14 mouse cellular contexts compared by ENCODE assay signal in genomic region chr1:136953444-136954107, GRCm38 (mm10). TPM values are rescaled to one million over a fixed set of nuclear protein-coding genes. Genes with fewer than 3 reads are reported as not detected.
DNase-seq lines count a peak whose midpoint lies in the region; ATAC-seq and TF ChIP-seq lines count a peak whose summit lies in the region.
"Had no signal": no experiment of that assay in that cellular context is flagged by ENCODE, and none has a peak within 500 bp of the region (broad histone marks: within the 10 kb centered on the region; RNA-seq: fewer than 3 reads in every experiment).

No protein-coding gene starts in this region.

- H3K9ac ChIP-seq in hindbrain, embryonic 14.5 days: no peak overlapping the region
- no peak overlapping the region; the same call in 1 of the 2 replicates for H3K9ac ChIP-seq in intestine, embryonic 16.5 days (ENCODE audit: low read depth, low read length)

- WGBS in hindbrain, embryonic 10.5 days: under 1% methylated on average over 15 of the region's 15 CpGs
- 1% methylated on average over 15 of the region's 15 CpGs for WGBS in hindbrain, embryonic 14.5 days
- WGBS in intestine, embryonic 16.5 days: 5% methylated on average over 15 of the region's 15 CpGs

- intact Hi-C loops in left cerebral cortex, postnatal 10 days (cut with DNase I): no loop called here

- peaks cover 43% of the 10 kb centered on the region for H3K4me1 ChIP-seq in hindbrain, embryonic 10.5 days (replicated peaks)
- H3K4me1 ChIP-seq in hindbrain, embryonic 14.5 days (replicated peaks; ENCODE audit: control insufficient read depth, insufficient read depth, low read length): peaks cover 12% of the 10 kb centered on the region; the same call in 1 of the 2 replicates
- peaks cover 69% of the 10 kb centered on the region for H3K4me1 ChIP-seq in E14TG2a.4 (replicated peaks; ENCODE audit: low read depth, low read length)
- peaks cover 17% of the 10 kb centered on the region for H3K4me1 ChIP-seq in intestine, embryonic 16.5 days (ENCODE audit: control insufficient read depth, insufficient read depth, low read length)

- peaks cover 99% of the 10 kb centered on the region for H3K27me3 ChIP-seq in hindbrain, embryonic 10.5 days (ENCODE audit: insufficient read depth, poor library complexity, severe bottlenecking)
- peaks cover 92% of the 10 kb centered on the region for H3K27me3 ChIP-seq in hindbrain, embryonic 14.5 days (ENCODE audit: control insufficient read depth, insufficient read depth, low read length)
- H3K27me3 ChIP-seq in E14TG2a.4 (ENCODE audit: insufficient read depth, low read length): no peaks in the 10 kb centered on the region; the same call in 1 of the 2 replicates
- peaks cover 21% of the 10 kb centered on the region for H3K27me3 ChIP-seq in intestine, embryonic 16.5 days (replicated peaks; ENCODE audit: control insufficient read depth, insufficient read depth, low read length)

- peak; percentile 8 for DNase-seq in hindbrain, embryonic 10.5 days (ENCODE audit: low spot score)
- DNase-seq in hindbrain, embryonic 14.5 days (ENCODE audit: low spot score): no peak
- DNase-seq in ES-CJ7 (ENCODE audit: low read depth, low spot score): peak; percentile 97
- DNase-seq in left cerebral cortex, postnatal 10 days (ENCODE audit: extremely low spot score in 1 of 2, low spot score in 2 of 2): no peak
- DNase-seq in adrenal gland, postnatal 14 days: no peak

- 0 out of 2 replicates have a peak overlapping the region, but pooled peaks have one; percentile 16 for H3K4me3 ChIP-seq in hindbrain, embryonic 10.5 days
- H3K4me3 ChIP-seq in hindbrain, embryonic 14.5 days (replicated peaks; ENCODE audit: low read length): no peak overlapping the region
- H3K4me3 ChIP-seq in E14TG2a.4 (replicated peaks; ENCODE audit: low read length): peak overlapping the region; percentile 89
- H3K4me3 ChIP-seq in intestine, embryonic 16.5 days (ENCODE audit: low read length): peak overlapping the region; percentile 29

- TF ChIP-seq CTCF in E14TG2a.4 (conservative IDR thresholded peaks at IDR 0.05; ENCODE audit: low read length): no peak

- H3K4me2 ChIP-seq in hindbrain, embryonic 14.5 days (replicated peaks): no peak overlapping the region
- peak overlapping the region; percentile 75 for H3K4me2 ChIP-seq in intestine, embryonic 16.5 days (ENCODE audit: low read depth, low read length)

- no peak overlapping the region for H3K27ac ChIP-seq in hindbrain, embryonic 10.5 days
- no peak overlapping the region for H3K27ac ChIP-seq in hindbrain, embryonic 14.5 days
- H3K27ac ChIP-seq in intestine, embryonic 16.5 days (ENCODE audit: low read length): 0 out of 2 replicates have a peak overlapping the region, but pooled peaks have one; percentile 26
- H3K27ac ChIP-seq: forebrain, embryonic 10.5 days; limb, embryonic 12.5 days; neural tube, embryonic 12.5 days had no signal

- no peaks in the 10 kb centered on the region for H3K36me3 ChIP-seq in hindbrain, embryonic 10.5 days
- no peaks in the 10 kb centered on the region for H3K36me3 ChIP-seq in hindbrain, embryonic 14.5 days (replicated peaks; ENCODE audit: control insufficient read depth, insufficient read depth)
- peaks cover 2% of the 10 kb centered on the region for H3K36me3 ChIP-seq in E14TG2a.4 (ENCODE audit: insufficient read depth, low read length)
- no peaks in the 10 kb centered on the region for H3K36me3 ChIP-seq in intestine, embryonic 16.5 days (ENCODE audit: control insufficient read depth, insufficient read depth, low read length)
- H3K36me3 ChIP-seq: forebrain, embryonic 10.5 days; G1E; limb, embryonic 12.5 days; neural tube, embryonic 12.5 days had no signal

- no peak for ATAC-seq in hindbrain, embryonic 14.5 days (ENCODE audit: low FRiP score)
- ATAC-seq in intestine, embryonic 16.5 days: no peak
- ATAC-seq: inflammation-experienced regulatory T-cells, adult 6 months had no signal

- H3K9me3 ChIP-seq in hindbrain, embryonic 10.5 days: 0 out of 2 replicates have a peak, but pooled peaks cover 4% of the 10 kb centered on the region
- no peaks in the 10 kb centered on the region for H3K9me3 ChIP-seq in hindbrain, embryonic 14.5 days (ENCODE audit: control insufficient read depth, low read length)
- no peaks in the 10 kb centered on the region for H3K9me3 ChIP-seq in E14TG2a.4 (ENCODE audit: low read length)
- no peaks in the 10 kb centered on the region for H3K9me3 ChIP-seq in intestine, embryonic 16.5 days (ENCODE audit: control insufficient read depth, low read length)
- H3K9me3 ChIP-seq: limb, embryonic 12.5 days; neural tube, embryonic 12.5 days had no signal

RNA-seq across cellular contexts. Expression of gene Nr5a2, which starts 6.7 kb away (rescaled TPM):
- polyA plus RNA-seq in hindbrain, embryonic 10.5 days (2016; fragmentation: Nextera tagmentation; extraction: Ambion mirVana): 0.29 and 0.33 TPM in 2 replicates
- polyA plus RNA-seq in hindbrain, embryonic 14.5 days (2014; fragmentation: Nextera tagmentation; extraction: Ambion mirVana): 1.0 and 1.3 TPM in 2 replicates
- 8.4 and 9.0 TPM in 2 replicates for polyA plus RNA-seq in intestine, embryonic 16.5 days (2015; fragmentation: Nextera tagmentation; extraction: Ambion mirVana)
- total RNA-seq in left cerebral cortex, postnatal 10 days (2021): under 1 TPM; 0.26 to 0.34 TPM
- total RNA-seq in adrenal gland, postnatal 14 days (2021): 4.0 and 8.3 TPM in 2 replicates
- total RNA-seq: common myeloid progenitor, adult 5-6 weeks; megakaryocyte-erythroid progenitor cell, adult 5-6 weeks had no signal
- polyA plus RNA-seq: G1E; inflammation-experienced regulatory T-cells, adult 6 months had no signal

Comparison
In these comparisons a context has a peak if more than half of its experiments do, and no peak if none do; other contexts are left out.
1. DNase-seq: peak in hindbrain, embryonic 10.5 days (single experiment) and ES-CJ7 (single experiment); none in hindbrain, embryonic 14.5 days (single experiment), left cerebral cortex, postnatal 10 days (0 of 2) and adrenal gland, postnatal 14 days (single experiment).